Mouse (Mus musculus) erythroblast, embryonic 14.5 days (primary cell): ENCODE data around the gene Adamtsl4.

Source experiments
- GATA1 ChIP-seq: IDR thresholded peaks from 2 replicates; pipeline ENCODE4 v1.6.1; 2012; ENCODE audit warnings: low read length, inconsistent platforms, mixed read lengths
- TAL1 ChIP-seq: IDR thresholded peaks from 3 replicates; pipeline ENCODE4 v1.6.1; 2012; ENCODE audit warnings: low read length, inconsistent platforms, mixed read lengths

GRCm38 (mm10) chr3:95716075-95716474, 28.4 kb upstream of the Adamtsl4 start:
- TF ChIP-seq GATA1 (no peak), TAL1 (no peak)
